Mouse (Mus musculus) midbrain, postnatal 0 days (tissue): ENCODE measurements at regions not wholly inside any gene's neighbourhood (a gene's known extent, or its start where the extent isn't known, plus 50 kb on each side); places are given as distances from the start of the nearest gene placed in this dataset.
"Not testable (repeated sequence)": the region's sequence is repeated elsewhere in the genome, so short reads cannot be mapped to it uniquely, and the experiment has no call there.

Experiments used
- ATAC-seq: fragments of 200-750 bp; cut with Nextera tagmentation; 2 replicates; pipeline ENCODE4 v1.8.0; 2017; ENCODE audit warnings: moderate number of reproducible peaks, mild to moderate bottlenecking, moderate TSS enrichment, moderate library complexity; ENCODE audit not compliant: low FRiP score
- DNase-seq: peaks from one replicate; pipeline ENCODE4 v3.0.0-alpha.2; 2015; ENCODE audit warnings: low spot score
- H3K27ac ChIP-seq: fragments of 300-500 bp; sonication (generic); 2 replicates; pipeline ENCODE4 v1.5.1; 2014; ENCODE audit warnings: low read depth, mild to moderate bottlenecking, low read length, mixed read lengths
- H3K27me3 ChIP-seq: fragments of 300-500 bp; sonication (generic); 2 replicates; pipeline ENCODE4 v1.6.1; 2014; ENCODE audit warnings: low read length, control low read depth, mixed read lengths; ENCODE audit not compliant: insufficient read depth
- H3K36me3 ChIP-seq: fragments of 300-500 bp; sonication (generic); 2 replicates; pipeline ENCODE4 v1.6.1; 2014; ENCODE audit warnings: low read length, control low read depth, mixed read lengths; ENCODE audit not compliant: insufficient read depth
- H3K4me1 ChIP-seq: fragments of 300-500 bp; sonication (generic); 2 replicates; pipeline ENCODE4 v1.6.1; 2014; ENCODE audit warnings: mild to moderate bottlenecking, control low read depth, antibody characterized with exemption, low read length, mixed read lengths; ENCODE audit not compliant: insufficient read depth
- H3K4me2 ChIP-seq: fragments of 300-500 bp; sonication (generic); 2 replicates; pipeline ENCODE4 v1.6.1; 2014; ENCODE audit warnings: low read depth, mild to moderate bottlenecking, low read length, mixed read lengths; ENCODE audit not compliant: poor library complexity, severe bottlenecking
- H3K4me3 ChIP-seq: fragments of 300-500 bp; sonication (generic); 2 replicates; pipeline ENCODE4 v1.5.1; 2014; ENCODE audit warnings: low read depth, mild to moderate bottlenecking, low read length, moderate library complexity
- H3K9ac ChIP-seq: fragments of 300-500 bp; sonication (generic); replicated peaks from 2 replicates; pipeline ENCODE4 v1.6.1; 2014; ENCODE audit warnings: mild to moderate bottlenecking, low read length, moderate library complexity, mixed read lengths; ENCODE audit not compliant: poor library complexity, severe bottlenecking
- H3K9me3 ChIP-seq: fragments of 300-500 bp; sonication (generic); 2 replicates; pipeline ENCODE4 v1.6.1; 2016; ENCODE audit warnings: low read length, control low read depth
- CTCF ChIP-seq: IDR thresholded peaks from 2 replicates; pipeline ENCODE4 v1.5.1; 2016; ENCODE audit warnings: antibody characterized with exemption, mild to moderate bottlenecking
- WGBS: fragments of 180-500 bp; shearing (Covaris S2); extraction: QIAGEN DNeasy Blood & Tissue Kit; methylation state at CpG from one replicate; pipeline ENCODE4 v1.1.7; 2014; 5-methylcytosine and 5-hydroxymethylcytosine counted together

DNA sequence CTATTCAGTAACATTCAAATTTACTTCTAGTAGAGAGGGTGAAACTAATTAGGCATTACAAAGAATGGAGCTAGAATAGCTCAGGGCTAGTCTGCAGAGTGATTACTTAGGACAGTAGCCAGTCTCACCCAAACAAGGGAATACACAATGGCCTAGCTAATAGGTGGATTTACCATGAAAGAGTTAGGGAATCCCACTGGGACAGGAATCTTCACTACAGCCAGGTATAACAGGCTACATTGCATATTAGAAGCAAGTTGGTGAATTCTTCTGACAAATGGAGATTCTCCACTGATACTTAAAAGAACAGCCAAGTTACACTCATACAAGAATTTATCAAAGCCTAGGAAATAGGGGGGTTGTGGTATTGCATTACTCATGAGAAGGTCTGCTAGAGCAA is 670.2 kb upstream of the Chrm3 start:
- not testable (repeated sequence) for ATAC-seq, H3K27ac ChIP-seq, H3K9me3 ChIP-seq, DNase-seq, H3K4me2 ChIP-seq, H3K9ac ChIP-seq, H3K4me1 ChIP-seq, H3K36me3 ChIP-seq, H3K4me3 ChIP-seq, H3K27me3 ChIP-seq

DNA sequence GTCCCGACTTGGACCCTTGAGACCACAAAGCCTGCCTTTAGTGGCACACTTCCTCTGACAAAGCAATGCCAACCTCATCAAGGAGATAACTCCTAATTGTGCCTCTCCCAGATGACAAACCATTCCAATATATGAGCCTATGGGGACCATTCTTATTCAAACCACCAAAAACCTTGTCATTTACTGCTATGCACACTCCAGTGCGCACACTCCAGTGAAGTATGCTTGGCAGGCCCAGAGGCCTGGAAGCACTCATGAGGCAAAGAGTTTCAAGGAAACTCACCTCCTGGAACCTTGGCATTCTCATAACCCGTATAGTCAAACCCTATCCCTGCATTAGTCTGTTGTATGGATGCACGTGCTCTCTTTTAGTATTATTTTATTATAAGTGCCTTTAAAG is 669.7 kb upstream of the Chrm3 start:
- ATAC-seq (no peak), DNase-seq (no peak)
- 78% methylated on average over 4 of the region's 4 CpGs for WGBS
- Histone ChIP-seq H3K27me3 (no peaks in the 10 kb centered on the region), H3K36me3 (no peaks in the 10 kb centered on the region), H3K27ac (no peak overlapping the region), H3K4me1 (no peaks in the 10 kb centered on the region), H3K4me3 (no peak overlapping the region), H3K9me3 (no peaks in the 10 kb centered on the region), H3K9ac (no peak overlapping the region), H3K4me2 (no peak overlapping the region)
- no peak for TF ChIP-seq CTCF

DNA sequence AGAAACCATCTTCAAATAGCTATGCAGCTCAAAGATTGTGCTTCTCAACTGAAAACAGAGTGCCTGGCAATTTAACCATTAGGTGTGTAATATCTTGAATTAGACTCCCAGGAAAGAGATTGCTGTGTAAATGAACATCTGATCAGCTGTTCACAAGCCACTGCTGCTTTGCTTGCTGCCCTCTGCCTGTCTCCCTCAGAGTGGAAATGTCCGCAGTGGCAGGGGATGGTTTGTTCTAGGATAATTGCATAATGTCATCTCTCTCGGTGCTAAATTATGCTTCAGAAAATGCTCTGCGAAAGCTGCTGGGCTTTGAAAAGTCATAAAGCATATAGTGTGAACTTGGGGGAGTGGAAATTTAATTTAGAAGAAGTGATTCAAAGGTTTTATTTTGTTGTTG is 665.3 kb upstream of the Chrm3 start:
- H3K36me3 ChIP-seq: no peaks in the 10 kb centered on the region
- H3K4me1 ChIP-seq: no peaks in the 10 kb centered on the region
- H3K27me3 ChIP-seq: no peaks in the 10 kb centered on the region
- no peak overlapping the region for H3K4me2 ChIP-seq
- TF ChIP-seq CTCF: peak; percentile 41
- DNase-seq (peak; percentile 15), ATAC-seq (no peak)
- H3K4me3 ChIP-seq: no peak overlapping the region
- no peak overlapping the region for H3K27ac ChIP-seq
- 57% methylated on average over 3 of the region's 3 CpGs for WGBS
- no peaks in the 10 kb centered on the region for H3K9me3 ChIP-seq
- H3K9ac ChIP-seq: no peak overlapping the region

DNA sequence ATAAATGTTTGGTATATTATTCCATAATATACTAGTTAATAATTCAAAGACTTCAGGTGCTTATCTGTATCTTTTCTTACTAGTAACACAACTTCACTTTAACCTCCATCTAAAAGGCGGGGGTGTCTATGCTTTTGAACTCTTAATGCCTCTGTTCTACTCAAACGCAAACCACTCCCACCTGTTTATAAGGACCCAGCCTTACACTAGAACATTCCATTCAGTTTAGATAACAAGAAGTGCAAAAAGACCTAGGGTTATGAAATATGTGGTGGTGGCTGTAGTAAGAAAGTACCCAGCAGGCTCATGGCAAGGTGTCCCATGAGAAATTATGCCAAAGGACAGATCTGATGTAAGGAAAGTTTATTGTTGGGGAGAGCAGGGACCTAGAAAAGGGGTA is 663.8 kb upstream of the Chrm3 start:
- no peak for TF ChIP-seq CTCF

DNA sequence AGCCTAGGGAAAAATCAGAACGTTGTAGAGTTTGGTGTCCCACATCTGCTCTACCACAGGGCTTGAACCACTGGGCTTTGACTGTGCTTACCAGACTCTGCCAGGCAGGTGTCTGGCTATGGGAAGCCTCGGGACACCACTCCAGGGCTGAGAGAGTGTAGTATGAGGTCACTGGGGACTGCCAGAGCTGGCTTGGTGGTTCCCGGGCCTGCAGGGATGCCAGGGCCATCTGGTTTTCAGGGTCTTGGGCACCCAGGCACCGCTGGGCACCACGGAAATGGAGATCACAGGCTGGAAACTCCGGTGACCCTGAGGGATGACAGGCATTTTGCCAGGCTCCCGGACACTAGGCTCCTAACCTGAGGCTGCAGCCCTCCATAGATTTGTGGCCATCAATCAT is 656.9 kb upstream of the Chrm3 start:
- 87% methylated on average over 7 of the region's 7 CpGs for WGBS
- Histone ChIP-seq H3K9me3 (no peaks in the 10 kb centered on the region), H3K27me3 (no peaks in the 10 kb centered on the region), H3K4me3 (no peak overlapping the region), H3K27ac (no peak overlapping the region), H3K9ac (no peak overlapping the region), H3K36me3 (no peaks in the 10 kb centered on the region), H3K4me1 (no peaks in the 10 kb centered on the region), H3K4me2 (no peak overlapping the region)
- DNase-seq (no peak), ATAC-seq (no peak)
- no peak for TF ChIP-seq CTCF

More for the DNA sequence above, 663.8 kb upstream of the Chrm3 start:
- H3K36me3 ChIP-seq: no peaks in the 10 kb centered on the region
- no peak for DNase-seq
- H3K9ac ChIP-seq: no peak overlapping the region
- H3K9me3 ChIP-seq: no peaks in the 10 kb centered on the region
- ATAC-seq: no peak
- no peak overlapping the region for H3K27ac ChIP-seq
- H3K4me1 ChIP-seq: no peaks in the 10 kb centered on the region
- H3K27me3 ChIP-seq: no peaks in the 10 kb centered on the region
- H3K4me2 ChIP-seq: no peak overlapping the region
- H3K4me3 ChIP-seq: no peak overlapping the region
- 91% methylated on average over 2 of the region's 2 CpGs for WGBS

DNA sequence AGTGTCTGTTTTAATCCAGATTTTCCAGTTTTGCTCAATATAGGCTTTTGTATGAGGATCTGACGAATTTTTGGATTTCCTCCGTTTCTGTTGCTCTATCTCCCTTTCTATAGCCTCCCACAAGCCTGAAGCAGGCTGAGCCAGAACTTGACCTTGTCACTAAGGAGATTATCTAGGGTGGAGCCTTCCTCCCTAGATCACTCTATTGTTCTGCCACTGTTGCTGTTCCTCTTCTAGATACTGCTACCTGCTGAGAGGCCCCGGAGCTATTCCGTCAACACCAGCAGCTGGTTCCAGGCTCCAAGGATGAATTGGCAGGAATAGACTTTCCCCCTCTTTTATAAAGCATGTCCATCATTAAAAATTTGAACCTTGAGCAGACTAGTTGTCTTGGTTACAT is 644.7 kb upstream of the Chrm3 start:
- Histone ChIP-seq H3K27ac (no peak overlapping the region), H3K4me1 (no peaks in the 10 kb centered on the region), H3K4me3 (no peak overlapping the region), H3K36me3 (no peaks in the 10 kb centered on the region), H3K9me3 (no peaks in the 10 kb centered on the region), H3K4me2 (no peak overlapping the region), H3K27me3 (no peaks in the 10 kb centered on the region), H3K9ac (no peak overlapping the region)
- no peak for DNase-seq
- no peak for ATAC-seq
- 21% methylated on average over 4 of the region's 4 CpGs for WGBS
- no peak for TF ChIP-seq CTCF

DNA sequence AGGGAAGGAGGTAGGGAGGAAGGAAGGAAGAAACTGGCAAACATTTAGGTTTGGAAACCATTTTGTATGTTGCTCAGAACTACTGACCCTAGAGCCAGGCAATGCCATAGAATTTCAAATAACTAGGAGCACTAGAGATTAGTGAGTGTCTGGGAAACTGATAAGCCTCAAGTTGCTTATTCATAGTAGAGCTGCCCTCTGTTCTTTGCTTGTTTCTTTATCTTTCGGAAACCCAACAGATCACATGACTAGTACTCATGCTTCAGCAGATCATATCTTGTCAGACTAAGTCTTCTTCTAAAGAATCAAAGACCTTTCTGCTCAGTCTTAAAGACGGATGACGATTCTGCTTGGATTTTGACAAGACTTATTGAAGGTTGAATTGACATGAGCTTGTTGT is 630.5 kb upstream of the Chrm3 start:
- no peak overlapping the region for H3K27ac ChIP-seq
- H3K4me1 ChIP-seq: no peaks in the 10 kb centered on the region
- no peaks in the 10 kb centered on the region for H3K9me3 ChIP-seq
- no peak overlapping the region for H3K9ac ChIP-seq
- ATAC-seq (no peak), DNase-seq (no peak)
- H3K36me3 ChIP-seq: no peaks in the 10 kb centered on the region
- no peak overlapping the region for H3K4me2 ChIP-seq
- TF ChIP-seq CTCF: no peak
- no peaks in the 10 kb centered on the region for H3K27me3 ChIP-seq
- 83% methylated on average over 3 of the region's 3 CpGs for WGBS
- no peak overlapping the region for H3K4me3 ChIP-seq
